Mouse (Mus musculus): ENCODE measurements around the gene Tle2. TPM values are rescaled to one million over a fixed set of nuclear protein-coding genes. Genes with fewer than 3 reads are reported as not detected.
A peak's percentile ranks its signal among the peaks of the same experiment; 100 is the strongest.

Gene Tle2
- total and polyA plus RNA-seq, 3 experiments, result 0.19 to 2.4 TPM; not detected in 1

DNA sequence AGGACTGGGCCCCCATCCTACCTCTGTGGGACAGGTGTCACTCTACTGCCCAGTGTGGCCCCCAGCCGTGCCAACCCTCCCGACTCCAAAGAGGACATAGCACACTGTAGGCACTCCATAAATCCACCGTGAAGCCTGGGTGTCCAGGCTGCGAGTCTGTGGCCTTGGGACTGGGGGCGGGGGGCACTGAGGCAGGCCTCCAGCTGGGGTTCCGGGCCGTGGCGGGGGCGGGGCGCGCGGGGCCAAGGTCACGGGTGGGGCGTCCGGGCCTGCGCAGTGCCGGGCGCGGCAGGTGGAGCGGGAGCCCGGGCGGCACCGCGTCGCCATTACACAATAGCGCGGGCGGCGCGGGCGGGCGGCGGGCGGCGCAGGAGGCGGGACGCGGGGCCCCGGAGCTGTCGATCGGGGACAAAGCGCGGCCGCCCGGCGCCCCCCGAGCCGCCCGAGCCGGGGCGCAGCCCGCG lies 15.2 kb upstream of the Tle2 start, which contains the start of gene Aes:
Aes (plus strand) TSS at position 326 of the 464 bp plus-strand sequence.
- Histone ChIP-seq H3K36me3 (ENCODE audit: control insufficient read depth in 1 of 2, insufficient read depth in 2 of 2, low read length in 2 of 2) (peaks cover 2 to 11% of the 10 kb centered on the region in 2 experiments; a peak in 2 of 4 replicates), H3K9me3 (replicated peaks; ENCODE audit: insufficient read depth, low read length) (no peaks in the 10 kb centered on the region), H3K4me1 (ENCODE audit: control insufficient read depth in 1 of 2, insufficient read depth in 2 of 2, low read length in 2 of 2) (peaks cover 0 to 11% of the 10 kb centered on the region in 2 experiments; a peak in 3 of 4 replicates), H3K27ac (ENCODE audit: control insufficient read depth, low read depth, low read length) (peak within 1 kb of the TSS; percentile 62), H3K4me3 (ENCODE audit: control insufficient read depth in 1 of 2, insufficient read depth in 1 of 2, low read depth in 2 of 2, low read length in 2 of 2) (peak within 1 kb of the TSS; percentile 95), H3K27me3 (ENCODE audit: control insufficient read depth in 1 of 2, insufficient read depth in 2 of 2, low read length in 2 of 2) (no peaks in the 10 kb centered on the region), H3K9ac (ENCODE audit: control insufficient read depth, low read depth, low read length, poor library complexity, severe bottlenecking) (peak within 1 kb of the TSS; percentile 82), H3K79me2 (ENCODE audit: control insufficient read depth, insufficient read depth, low read length, poor library complexity) (peaks cover 27% of the 10 kb centered on the region)
- TF ChIP-seq HCFC1 (IDR thresholded peaks at IDR 0.05; ENCODE audit: low read depth, low read length), result 0 out of 2 replicates have a peak, but pooled peaks have one; percentile 24
- 0 out of 2 replicates have a peak, but pooled peaks have one; percentile 19 for TF ChIP-seq TCF12 (IDR thresholded peaks at IDR 0.05; ENCODE audit: low read depth, low read length)
- no peak for TF ChIP-seq POLR2AphosphoS5 (IDR thresholded peaks at IDR 0.05; ENCODE audit: borderline replicate concordance, low read depth, low read length)
- no peak for TF ChIP-seq SMC3 (IDR thresholded peaks at IDR 0.05; ENCODE audit: low read depth, low read length)
- TF ChIP-seq CTCF (IDR thresholded peaks at IDR 0.05 in 2 of 3, conservative IDR thresholded peaks at IDR 0.05 in 1 of 3; ENCODE audit: control insufficient read depth in 1 of 3, insufficient read depth in 1 of 3, low read depth in 2 of 3, low read length in 3 of 3, poor library complexity in 1 of 3, severe bottlenecking in 1 of 3), result no peak
- TF ChIP-seq MAZ (IDR thresholded peaks at IDR 0.05; ENCODE audit: low read depth, low read length), result peak; percentile 19; the same call in 1 of the 2 replicates
- TF ChIP-seq NRF1 (IDR thresholded peaks at IDR 0.05; ENCODE audit: insufficient read depth, low read depth, low read length, poor library complexity, severe bottlenecking), result peak; percentile 66
- no peak for TF ChIP-seq TBP (IDR thresholded peaks at IDR 0.05; ENCODE audit: low read depth, low read length)
- peak; percentile 21 for TF ChIP-seq NELFE (IDR thresholded peaks at IDR 0.05; ENCODE audit: low read depth, low read length)
- TF ChIP-seq USF2 (IDR thresholded peaks at IDR 0.05; ENCODE audit: borderline replicate concordance in 1 of 2, insufficient read depth in 1 of 2, low read depth in 1 of 2, low read length in 2 of 2), result no peak
- peak; percentile 48 for DNase-seq (ENCODE audit: low read depth, low spot score)

DNA sequence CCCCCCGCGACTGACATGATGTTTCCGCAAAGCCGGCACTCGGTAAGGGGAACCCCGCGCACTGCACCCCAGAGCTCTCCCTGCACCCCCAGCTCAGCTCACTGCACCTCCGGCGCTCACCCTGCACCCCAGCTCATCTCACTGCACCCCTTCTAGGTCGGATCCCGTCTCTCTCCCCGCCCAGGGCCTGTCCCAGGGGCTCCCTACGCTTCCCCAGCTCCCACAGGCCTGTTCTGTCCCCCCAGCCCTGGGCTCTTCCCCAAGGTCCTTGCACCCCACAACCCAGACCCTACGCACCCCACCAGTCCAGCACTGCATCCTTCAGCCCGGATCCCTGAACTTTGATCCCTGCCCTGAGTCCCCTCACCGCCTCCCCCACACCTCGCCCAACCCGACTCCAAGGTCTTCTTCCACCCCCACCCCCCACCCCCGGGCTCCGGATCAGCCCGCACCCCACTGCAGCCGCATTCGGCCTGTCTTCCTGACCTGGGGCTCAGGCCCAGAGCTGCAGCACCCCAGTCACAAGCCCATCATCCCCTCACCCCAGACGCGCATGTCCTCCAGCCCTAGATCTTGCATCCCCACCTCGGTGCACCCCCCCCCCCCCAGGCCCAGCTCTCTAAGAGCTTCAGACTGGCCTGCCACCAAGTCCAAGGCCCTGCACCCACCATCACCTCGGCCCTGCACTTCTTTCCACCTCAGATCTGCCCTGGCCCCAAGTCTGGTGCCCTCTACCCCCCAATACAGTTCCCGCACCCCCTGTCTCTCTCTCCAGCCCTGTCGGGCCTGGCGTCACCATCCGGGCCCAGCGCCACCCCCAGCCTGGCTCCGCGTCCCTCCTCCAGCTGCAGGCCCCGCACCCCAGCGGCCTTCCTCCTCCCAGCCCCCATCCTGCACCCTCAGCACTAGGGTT lies 14.5 kb upstream of the Tle2 start:
- H3K79me2 ChIP-seq (ENCODE audit: control insufficient read depth, insufficient read depth, low read length, poor library complexity), result peaks cover 27% of the 10 kb centered on the region
- peak overlapping the region; percentile 62 for H3K27ac ChIP-seq (ENCODE audit: control insufficient read depth, low read depth, low read length)
- peak; percentile 74 for DNase-seq (ENCODE audit: low read depth, low spot score)
- H3K27me3 ChIP-seq (ENCODE audit: control insufficient read depth in 1 of 2, insufficient read depth in 2 of 2, low read length in 2 of 2), result no peaks in the 10 kb centered on the region
- H3K9me3 ChIP-seq (replicated peaks; ENCODE audit: insufficient read depth, low read length), result no peaks in the 10 kb centered on the region
- TF ChIP-seq MAZ (IDR thresholded peaks at IDR 0.05; ENCODE audit: low read depth, low read length) (peak; percentile 11; the same call in 1 of the 2 replicates), NELFE (IDR thresholded peaks at IDR 0.05; ENCODE audit: low read depth, low read length) (no peak; the same call in none of the 2 replicates), TCF12 (IDR thresholded peaks at IDR 0.05; ENCODE audit: low read depth, low read length) (0 out of 2 replicates have a peak, but pooled peaks have one; percentile 11), NRF1 (IDR thresholded peaks at IDR 0.05; ENCODE audit: insufficient read depth, low read depth, low read length, poor library complexity, severe bottlenecking) (peak; percentile 43; the same call in 1 of the 2 replicates), TBP (IDR thresholded peaks at IDR 0.05; ENCODE audit: low read depth, low read length) (0 out of 2 replicates have a peak, but pooled peaks have one; percentile 20), ELF1 (IDR thresholded peaks at IDR 0.05; ENCODE audit: low read depth, low read length) (no peak), RCOR1 (IDR thresholded peaks at IDR 0.05; ENCODE audit: low read depth, low read length) (no peak), UBTF (IDR thresholded peaks at IDR 0.05; ENCODE audit: borderline replicate concordance, insufficient read depth, low read depth, low read length) (peak; percentile 49; the same call in 1 of the 2 replicates), HCFC1 (IDR thresholded peaks at IDR 0.05; ENCODE audit: low read depth, low read length) (peak; percentile 35), MXI1 (IDR thresholded peaks at IDR 0.05; ENCODE audit: low read depth, low read length) (no peak; the same call in 1 of the 2 replicates), CHD1 (IDR thresholded peaks at IDR 0.05; ENCODE audit: low read depth, low read length) (0 out of 2 replicates have a peak, but pooled peaks have one; percentile 28), SIN3A (IDR thresholded peaks at IDR 0.05; ENCODE audit: low read length) (peak; percentile 20)
- H3K4me3 ChIP-seq (ENCODE audit: control insufficient read depth in 1 of 2, insufficient read depth in 1 of 2, low read depth in 2 of 2, low read length in 2 of 2), result peak overlapping the region; percentile 85 to 95
- peak overlapping the region; percentile 82 for H3K9ac ChIP-seq (ENCODE audit: control insufficient read depth, low read depth, low read length, poor library complexity, severe bottlenecking)
- H3K36me3 ChIP-seq (ENCODE audit: control insufficient read depth in 1 of 2, insufficient read depth in 2 of 2, low read length in 2 of 2), result peaks cover 2 to 11% of the 10 kb centered on the region in 2 experiments; a peak in 2 of 4 replicates
- H3K4me1 ChIP-seq (ENCODE audit: control insufficient read depth in 1 of 2, insufficient read depth in 2 of 2, low read length in 2 of 2), result peaks cover 0 to 11% of the 10 kb centered on the region in 2 experiments; a peak in 3 of 4 replicates

All from MEL (cell line).